Mouse (Mus musculus) cortical plate, adult 2 months (tissue): ENCODE measurements around the gene Gbp10.
"Not testable (repeated sequence)": the region's sequence is repeated elsewhere in the genome, so short reads cannot be mapped to it uniquely, and the experiment has no call there.

Source experiments
- CTCF ChIP-seq: fragments of 200-500 bp; IDR thresholded peaks from 2 replicates; pipeline ENCODE4 v1.5.1; 2011; ENCODE audit warnings: mild to moderate bottlenecking, control low read depth, low read length; ENCODE audit not compliant: insufficient read depth; ENCODE audit errors: extremely low read depth
- POLR2A ChIP-seq: fragments of 200-500 bp; IDR thresholded peaks from 2 replicates; pipeline ENCODE4 v1.6.1; 2011; ENCODE audit warnings: mild to moderate bottlenecking, low read length, control low read depth; ENCODE audit not compliant: insufficient read depth; ENCODE audit errors: extremely low read depth

DNA sequence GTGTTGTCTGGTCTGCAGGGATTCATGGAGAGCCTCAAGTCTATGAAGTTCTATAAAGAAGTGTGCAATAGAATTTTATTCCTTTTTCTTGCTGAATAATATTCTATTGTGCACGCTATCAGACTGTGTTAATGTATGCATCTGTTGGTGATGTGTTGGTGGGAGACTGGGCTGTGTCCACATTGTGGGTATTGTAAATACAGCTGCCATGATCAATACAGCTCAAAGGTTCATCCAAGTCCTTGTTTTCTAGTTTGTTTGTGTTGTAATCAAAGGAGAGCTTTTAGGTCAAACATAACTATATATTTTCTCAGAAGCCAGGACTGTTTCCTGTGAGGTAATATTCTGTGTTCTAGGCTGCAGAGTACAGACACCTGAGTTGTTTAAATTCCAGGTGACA, 40.2 kb downstream of the Gbp10 start:
- not testable (repeated sequence) for TF ChIP-seq POLR2A, CTCF
